Mouse (Mus musculus) bone marrow, adult 2 months (tissue): Measurements from ENCODE around the gene Nfatc2ip.

ENCODE experiments used
- CTCF ChIP-seq: fragments of 200-500 bp; IDR thresholded peaks from 2 replicates; pipeline ENCODE4 v1.5.1; 2011; ENCODE audit warnings: low read length, control low read depth; ENCODE audit not compliant: control insufficient read depth, insufficient read depth
- POLR2A ChIP-seq: fragments of 200-500 bp; IDR thresholded peaks from 2 replicates; pipeline ENCODE4 v1.6.1; 2011; ENCODE audit warnings: low read depth, mild to moderate bottlenecking, control low read depth, low read length, borderline replicate concordance; ENCODE audit not compliant: control insufficient read depth

- TF ChIP-seq CTCF (no peak), POLR2A (no peak)
Measured at GRCm38 (mm10) chr7:126350748-126351418, 45.7 kb downstream of the Nfatc2ip start.
